Mouse (Mus musculus): ENCODE measurements around the gene Fahd1. TPM values are rescaled to one million over a fixed set of nuclear protein-coding genes. Genes with fewer than 3 reads are reported as not detected.

The Fahd1 gene
- polyA plus RNA-seq, 1 experiment: 103 TPM

DNA sequence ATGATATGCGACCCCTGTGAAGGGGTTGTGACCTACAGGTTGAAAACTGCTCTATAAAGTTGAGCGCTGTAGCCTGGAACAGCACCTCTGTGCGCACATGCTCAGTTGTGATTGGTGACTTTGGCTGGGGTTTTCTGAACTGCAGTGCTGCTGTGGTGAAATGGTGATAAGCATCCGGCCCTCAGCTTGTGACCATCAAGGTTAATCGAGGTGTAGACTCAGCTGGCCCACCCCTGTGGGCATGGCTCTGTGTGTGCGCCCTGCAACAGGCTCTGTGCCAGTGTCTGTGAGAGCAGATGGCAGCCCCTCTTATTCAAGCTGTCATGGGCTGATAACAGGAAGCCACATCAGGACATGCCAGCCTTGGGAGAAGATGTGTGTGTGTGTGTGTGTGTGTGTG is 8.8 kb upstream of the Fahd1 start:
- Histone ChIP-seq H3K27ac (ENCODE audit: insufficient read depth, low read depth, low read length) (no peak overlapping the region), H3K36me3 (ENCODE audit: control insufficient read depth, insufficient read depth, low read length) (peaks cover 5% of the 10 kb centered on the region), H3K4me3 (ENCODE audit: insufficient read depth, low read depth, low read length) (no peak overlapping the region), H3K4me1 (ENCODE audit: control insufficient read depth, insufficient read depth, low read length) (peaks cover 23% of the 10 kb centered on the region; the same call in 1 of the 2 replicates), H3K27me3 (replicated peaks; ENCODE audit: control insufficient read depth, insufficient read depth, low read length) (no peaks in the 10 kb centered on the region)
- no peak for DNase-seq
- TF ChIP-seq CTCF (conservative IDR thresholded peaks at IDR 0.05; ENCODE audit: insufficient read depth, insufficient read length, low read depth, low read length) (no peak), POLR2A (IDR thresholded peaks at IDR 0.05; ENCODE audit: low read depth, low read length) (no peak)
- 73% methylated on average over 6 of the region's 6 CpGs for WGBS

DNA sequence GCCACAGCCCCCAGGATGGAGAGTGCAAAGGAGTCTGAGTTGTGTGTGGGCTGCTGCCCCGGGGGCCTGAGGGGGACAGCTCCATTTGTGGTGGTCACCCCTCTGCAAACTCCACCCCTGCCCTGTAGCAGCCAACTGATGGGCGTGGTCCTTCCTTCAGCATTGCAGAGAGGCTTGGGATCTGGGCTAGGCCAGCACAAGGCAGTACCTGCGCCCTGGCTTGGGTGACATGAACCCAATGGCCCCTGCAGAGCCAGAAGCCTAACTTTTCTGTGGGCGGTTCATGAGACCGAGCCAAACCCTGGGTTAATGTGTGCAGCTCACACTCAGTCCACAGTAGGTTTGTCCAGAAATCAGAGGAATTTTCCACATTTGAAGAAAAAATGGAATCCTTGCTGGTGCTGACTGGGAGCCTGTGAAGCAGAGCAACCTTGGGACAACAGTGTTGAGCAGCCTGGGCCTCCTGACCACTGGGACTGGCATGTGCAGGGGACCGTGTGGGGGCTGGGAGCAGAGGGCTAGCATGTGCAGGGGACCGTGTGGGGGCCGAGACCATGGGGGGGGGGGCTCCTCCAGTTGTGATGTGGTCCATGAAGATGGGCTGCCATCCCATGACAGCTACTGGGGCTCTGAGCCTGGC is 7.8 kb upstream of the Fahd1 start:
- peaks cover 5% of the 10 kb centered on the region for H3K36me3 ChIP-seq (ENCODE audit: control insufficient read depth, insufficient read depth, low read length)

DNA sequence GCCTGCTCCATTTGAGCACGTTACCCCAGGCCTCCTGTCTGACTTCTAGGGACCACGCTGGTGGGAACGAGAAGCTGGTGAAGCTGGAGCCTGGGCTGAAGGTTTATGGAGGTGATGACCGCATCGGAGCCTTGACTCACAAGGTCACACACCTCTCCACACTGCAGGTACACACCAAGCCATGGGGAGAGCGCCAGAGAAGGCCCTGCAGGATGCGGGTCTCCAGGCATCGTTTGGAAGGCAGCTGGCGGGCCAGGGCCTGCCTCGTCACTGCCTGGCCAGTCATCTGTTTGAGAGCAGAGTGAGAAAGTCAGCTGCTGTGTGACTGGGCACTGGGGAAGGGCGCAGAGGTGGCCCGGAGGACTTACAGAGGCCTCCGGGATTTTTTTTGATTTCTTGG is 6.4 kb upstream of the Fahd1 start:
- WGBS: 82% methylated on average over 13 of the region's 13 CpGs
- peaks cover 27% of the 10 kb centered on the region; the same call in 1 of the 2 replicates for H3K4me1 ChIP-seq (ENCODE audit: control insufficient read depth, insufficient read depth, low read length)
- no peak overlapping the region for H3K4me3 ChIP-seq (ENCODE audit: insufficient read depth, low read depth, low read length)
- peaks cover 5% of the 10 kb centered on the region for H3K36me3 ChIP-seq (ENCODE audit: control insufficient read depth, insufficient read depth, low read length)
- no peak for TF ChIP-seq CTCF (conservative IDR thresholded peaks at IDR 0.05; ENCODE audit: insufficient read depth, insufficient read length, low read depth, low read length)
- TF ChIP-seq POLR2A (IDR thresholded peaks at IDR 0.05; ENCODE audit: low read depth, low read length): no peak
- no peaks in the 10 kb centered on the region for H3K27me3 ChIP-seq (replicated peaks; ENCODE audit: control insufficient read depth, insufficient read depth, low read length)
- DNase-seq: no peak
- H3K27ac ChIP-seq (ENCODE audit: insufficient read depth, low read depth, low read length): peak overlapping the region; percentile 81

More for the DNA sequence above, 7.8 kb upstream of the Fahd1 start:
- 38% methylated on average over 8 of the region's 8 CpGs for WGBS
- peak; percentile 95 for DNase-seq
- H3K4me3 ChIP-seq (ENCODE audit: insufficient read depth, low read depth, low read length): peak overlapping the region; percentile 14; the same call in 1 of the 2 replicates
- H3K4me1 ChIP-seq (ENCODE audit: control insufficient read depth, insufficient read depth, low read length): peaks cover 23% of the 10 kb centered on the region; the same call in 1 of the 2 replicates
- no peak for TF ChIP-seq CTCF (conservative IDR thresholded peaks at IDR 0.05; ENCODE audit: insufficient read depth, insufficient read length, low read depth, low read length)
- no peak for TF ChIP-seq POLR2A (IDR thresholded peaks at IDR 0.05; ENCODE audit: low read depth, low read length)
- H3K27ac ChIP-seq (ENCODE audit: insufficient read depth, low read depth, low read length): peak overlapping the region; percentile 69
- no peaks in the 10 kb centered on the region for H3K27me3 ChIP-seq (replicated peaks; ENCODE audit: control insufficient read depth, insufficient read depth, low read length)

DNA sequence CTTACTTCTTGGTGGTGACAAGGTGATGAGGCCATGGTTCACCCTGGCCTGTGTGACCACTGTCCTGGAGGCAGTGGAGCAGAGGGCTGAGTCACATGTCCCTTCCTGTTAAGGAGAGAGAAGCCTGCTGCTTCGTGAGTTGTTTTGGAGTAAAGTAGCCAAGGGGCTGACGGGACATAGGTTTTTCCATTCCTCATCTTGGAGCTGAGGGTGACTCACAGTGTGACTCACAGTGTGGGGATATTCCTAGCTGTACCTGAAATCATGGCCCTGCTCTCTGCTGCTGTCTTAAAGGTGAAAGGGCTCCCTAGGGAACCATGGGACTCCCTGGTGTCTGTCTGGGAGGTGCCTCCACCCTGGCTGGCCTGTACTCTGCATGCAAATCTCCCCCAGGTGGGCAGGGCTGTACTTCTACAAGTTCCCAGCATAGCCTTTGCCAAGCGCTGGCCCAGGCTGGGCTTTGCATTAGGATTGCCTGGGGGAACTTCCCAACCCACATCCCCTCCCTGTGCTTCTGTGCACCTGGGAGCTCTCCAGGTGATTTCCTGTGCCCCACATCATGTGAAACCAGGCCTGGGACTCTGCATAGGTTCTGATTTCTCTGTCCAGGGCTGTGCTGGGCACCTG is 5.8 kb upstream of the Fahd1 start:
- H3K27ac ChIP-seq (ENCODE audit: insufficient read depth, low read depth, low read length): peak overlapping the region; percentile 81
- peak; percentile 59 for DNase-seq
- no peaks in the 10 kb centered on the region for H3K27me3 ChIP-seq (replicated peaks; ENCODE audit: control insufficient read depth, insufficient read depth, low read length)
- peaks cover 1% of the 10 kb centered on the region for H3K36me3 ChIP-seq (ENCODE audit: control insufficient read depth, insufficient read depth, low read length)
- TF ChIP-seq POLR2A (IDR thresholded peaks at IDR 0.05; ENCODE audit: low read depth, low read length) (no peak), CTCF (conservative IDR thresholded peaks at IDR 0.05; ENCODE audit: insufficient read depth, insufficient read length, low read depth, low read length) (no peak)
- H3K4me3 ChIP-seq (ENCODE audit: insufficient read depth, low read depth, low read length): no peak overlapping the region
- WGBS: 58% methylated on average over 3 of the region's 3 CpGs
- H3K4me1 ChIP-seq (ENCODE audit: control insufficient read depth, insufficient read depth, low read length): peaks cover 27% of the 10 kb centered on the region; the same call in 1 of the 2 replicates

DNA sequence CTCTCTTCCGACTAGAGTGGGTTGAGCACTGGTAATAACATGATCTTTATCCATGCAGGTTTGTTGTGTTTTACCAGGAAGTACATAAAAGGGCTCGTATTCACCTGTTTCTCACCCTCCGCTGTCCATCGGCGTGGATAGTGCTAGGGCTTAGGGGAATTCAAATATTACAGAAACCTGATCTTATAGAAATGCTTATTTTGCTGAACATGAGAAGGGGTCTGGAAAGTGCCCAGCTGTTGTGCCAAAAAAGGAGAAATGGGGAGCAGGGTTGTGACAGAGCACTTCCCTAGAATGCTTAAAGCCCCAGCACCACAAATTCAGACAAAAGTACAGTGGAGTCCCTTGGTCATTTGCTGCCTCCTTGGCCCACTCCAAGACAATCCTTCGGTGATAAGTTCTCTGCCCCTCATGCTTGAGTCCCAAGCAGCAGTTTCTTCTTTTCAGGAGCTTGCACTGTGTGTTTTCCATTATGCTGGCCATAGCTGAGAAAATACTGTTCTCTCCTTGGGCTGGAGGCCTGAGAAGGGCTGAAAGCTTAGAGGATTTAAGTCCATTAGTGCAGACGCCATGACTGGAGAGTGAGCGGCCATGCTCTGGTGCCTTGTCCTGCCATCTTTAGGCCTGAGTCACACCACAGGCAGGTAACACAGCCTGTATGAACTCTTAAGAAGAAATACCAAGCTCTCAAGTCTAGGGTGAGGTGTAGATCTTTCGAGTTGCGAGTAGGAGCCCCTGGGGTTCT is 1.4 kb upstream of the Fahd1 start:
- Histone ChIP-seq H3K36me3 (ENCODE audit: control insufficient read depth, insufficient read depth, low read length) (no peaks in the 10 kb centered on the region; the same call in 1 of the 2 replicates), H3K4me3 (ENCODE audit: insufficient read depth, low read depth, low read length) (peak overlapping the region; percentile 60)
- DNase-seq: no peak

DNA sequence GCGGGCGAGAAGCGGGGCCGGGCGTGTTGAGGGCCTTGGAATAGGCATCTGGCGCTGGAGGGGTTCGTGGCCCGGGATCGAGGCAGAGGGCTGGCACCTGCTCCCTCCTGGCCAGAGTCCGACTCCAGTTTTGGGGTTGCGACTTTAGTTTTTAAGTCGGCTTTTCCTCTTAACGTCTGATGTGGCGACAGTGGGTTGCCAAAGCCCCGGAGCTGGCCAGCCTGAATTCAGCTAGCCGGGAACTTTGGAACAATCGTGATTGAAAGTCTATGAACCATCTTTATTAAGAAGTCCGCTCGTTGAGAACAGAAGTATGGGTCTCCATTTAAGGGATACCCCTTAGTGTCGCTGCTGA is 586 bp upstream of the Fahd1 start:
- Histone ChIP-seq H3K4me1 (ENCODE audit: control insufficient read depth, insufficient read depth, low read length) (peaks cover 8% of the 10 kb centered on the region; the same call in 1 of the 2 replicates), H3K27ac (ENCODE audit: insufficient read depth, low read depth, low read length) (peak overlapping the region; percentile 43), H3K4me3 (ENCODE audit: insufficient read depth, low read depth, low read length) (peak overlapping the region; percentile 60), H3K36me3 (ENCODE audit: control insufficient read depth, insufficient read depth, low read length) (no peaks in the 10 kb centered on the region; the same call in 1 of the 2 replicates), H3K27me3 (replicated peaks; ENCODE audit: control insufficient read depth, insufficient read depth, low read length) (no peaks in the 10 kb centered on the region)
- TF ChIP-seq POLR2A (IDR thresholded peaks at IDR 0.05; ENCODE audit: low read depth, low read length) (no peak), CTCF (conservative IDR thresholded peaks at IDR 0.05; ENCODE audit: insufficient read depth, insufficient read length, low read depth, low read length) (no peak)
- no peak for DNase-seq
- WGBS: under 1% methylated on average over 20 of the region's 20 CpGs

More for the DNA sequence above, 1.4 kb upstream of the Fahd1 start:
- TF ChIP-seq CTCF (conservative IDR thresholded peaks at IDR 0.05; ENCODE audit: insufficient read depth, insufficient read length, low read depth, low read length): no peak
- TF ChIP-seq POLR2A (IDR thresholded peaks at IDR 0.05; ENCODE audit: low read depth, low read length): no peak
- Histone ChIP-seq H3K4me1 (ENCODE audit: control insufficient read depth, insufficient read depth, low read length) (peaks cover 14% of the 10 kb centered on the region; the same call in 1 of the 2 replicates), H3K27me3 (replicated peaks; ENCODE audit: control insufficient read depth, insufficient read depth, low read length) (no peaks in the 10 kb centered on the region), H3K27ac (ENCODE audit: insufficient read depth, low read depth, low read length) (0 out of 2 replicates have a peak overlapping the region, but pooled peaks have one; percentile 43)
- WGBS: 56% methylated on average over 10 of the region's 10 CpGs

DNA sequence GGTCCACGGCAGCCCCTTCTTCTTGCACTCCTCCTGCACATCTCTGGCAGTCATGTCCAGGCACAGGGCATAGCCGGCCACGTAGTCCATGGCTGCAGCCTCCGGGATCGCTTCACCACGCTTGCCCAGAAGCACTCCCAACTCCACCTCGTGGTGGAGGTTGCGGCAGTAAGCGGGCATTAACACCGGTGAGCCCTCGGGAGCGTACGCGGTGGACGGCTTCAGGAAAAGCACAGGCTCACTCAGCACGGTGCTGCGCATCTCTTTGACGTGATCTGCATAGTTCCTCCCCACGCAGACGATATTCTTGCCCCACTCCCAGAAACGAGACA is 465 bp downstream of the Fahd1 start:
- H3K36me3 ChIP-seq (ENCODE audit: control insufficient read depth, insufficient read depth, low read length): no peaks in the 10 kb centered on the region; the same call in 1 of the 2 replicates
- H3K27ac ChIP-seq (ENCODE audit: insufficient read depth, low read depth, low read length): peak overlapping the region; percentile 92
- H3K4me1 ChIP-seq (ENCODE audit: control insufficient read depth, insufficient read depth, low read length): peaks cover 7% of the 10 kb centered on the region; the same call in 1 of the 2 replicates
- TF ChIP-seq CTCF (conservative IDR thresholded peaks at IDR 0.05; ENCODE audit: insufficient read depth, insufficient read length, low read depth, low read length) (no peak), POLR2A (IDR thresholded peaks at IDR 0.05; ENCODE audit: low read depth, low read length) (no peak)
- peak overlapping the region; percentile 70 for H3K4me3 ChIP-seq (ENCODE audit: insufficient read depth, low read depth, low read length)
- H3K27me3 ChIP-seq (replicated peaks; ENCODE audit: control insufficient read depth, insufficient read depth, low read length): no peaks in the 10 kb centered on the region
- no peak for DNase-seq
- WGBS: 0% methylated on average over 21 of the region's 21 CpGs

Data from kidney, adult 2 months (tissue).